Mouse (Mus musculus): ENCODE measurements around the gene Vmn2r79. TPM values are rescaled to one million over a fixed set of nuclear protein-coding genes. Genes with fewer than 3 reads are reported as not detected.
"Not testable (repeated sequence)": the region's sequence is repeated elsewhere in the genome, so short reads cannot be mapped to it uniquely, and the experiment has no call there.

The Vmn2r79 gene
- under 1 TPM in 1 of 2 experiments, not detected in 1; 0.04 TPM for total RNA-seq (2021)
- long read RNA-seq, experiment 1, result 0 reads
- long read RNA-seq, experiment 2, result 0 reads

DNA sequence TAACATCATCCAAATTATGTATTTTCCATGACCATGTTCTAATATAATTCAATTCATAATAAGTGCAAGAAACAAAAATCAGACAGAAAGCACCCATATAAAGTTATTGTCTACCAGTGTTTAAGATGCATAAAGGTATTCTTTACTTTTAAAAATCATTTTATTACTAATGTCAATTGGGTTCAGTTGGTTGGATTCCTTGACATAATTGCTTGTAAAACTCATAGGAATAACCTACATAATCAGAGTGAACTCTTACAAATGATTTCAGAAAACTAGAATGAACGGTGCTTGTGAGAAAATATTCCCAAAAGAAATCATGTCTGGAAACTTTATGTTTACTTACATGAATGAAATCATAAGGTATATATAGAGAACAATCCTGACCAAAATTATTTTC, at the start of gene Vmn2r79:
Gene Vmn2r79 (plus strand): TSS at position 301 of the 400 bp plus-strand sequence.
- intact Hi-C loops (cut with DNase I); DNase-seq (ENCODE audit: low spot score in 2 of 2): not testable (repeated sequence)

DNA sequence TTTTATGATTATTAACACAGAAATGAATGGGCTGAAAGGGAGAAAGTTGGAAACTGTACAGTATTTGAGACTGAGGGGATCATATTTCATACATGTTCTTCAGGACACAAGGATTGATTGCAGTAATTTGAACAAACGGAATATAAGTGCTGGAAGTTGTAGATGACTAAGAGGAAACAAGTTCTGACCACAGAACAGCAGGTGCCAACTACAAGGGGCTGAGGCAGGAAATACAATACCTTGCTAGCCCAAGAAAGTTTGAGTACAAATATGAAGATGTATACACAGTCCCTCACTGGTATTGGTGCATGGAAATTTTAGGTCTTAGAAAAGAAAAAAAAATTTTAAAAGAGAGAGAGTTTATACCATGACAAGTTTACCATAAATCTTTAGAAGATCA, 1.2 kb upstream of the Vmn2r79 start:
- intact Hi-C loops (cut with DNase I), result no loop called here
- DNase-seq (ENCODE audit: low spot score in 2 of 2), result no peak

DNA sequence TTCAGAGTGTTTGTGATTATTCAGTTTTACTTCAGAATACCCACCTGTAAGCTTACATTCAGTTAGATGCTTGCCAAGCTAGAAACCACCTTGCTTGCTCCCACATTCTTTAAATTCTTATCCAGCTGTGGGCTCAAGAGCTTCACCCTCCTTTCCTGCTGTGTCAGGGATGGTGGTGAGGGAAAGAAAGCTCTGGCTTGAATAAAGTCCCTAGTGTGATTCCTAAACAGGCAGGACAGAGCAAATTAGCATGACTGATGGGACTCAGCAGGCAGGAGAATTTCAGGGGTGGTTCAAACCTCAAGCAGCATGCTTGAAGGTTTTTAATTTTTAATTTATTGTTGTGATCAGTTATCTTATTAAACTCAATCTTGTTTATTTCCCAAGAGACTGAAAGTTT, 30.6 kb downstream of the Vmn2r79 start:
- intact Hi-C loops (cut with DNase I); DNase-seq (ENCODE audit: low spot score in 2 of 2): not testable (repeated sequence)

DNA sequence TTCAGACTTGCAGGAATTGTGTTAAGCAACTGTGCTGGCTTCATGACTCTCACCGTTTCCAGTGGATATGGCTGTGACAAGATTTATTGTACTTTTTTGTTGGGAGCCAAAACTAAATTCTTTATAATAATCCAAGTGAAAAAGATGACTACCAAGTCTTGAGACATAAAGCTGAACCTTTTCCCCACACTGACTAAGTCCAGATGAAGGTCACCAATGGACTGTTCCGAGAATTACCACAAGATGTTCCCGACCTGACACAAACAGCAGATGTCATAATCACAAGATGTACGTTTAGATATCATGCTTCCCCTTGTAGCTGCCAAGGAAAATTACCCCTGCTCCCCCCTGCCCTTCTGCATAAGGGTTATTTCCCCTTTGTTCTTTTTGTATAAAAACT, 67.7 kb downstream of the Vmn2r79 start:
- no peak for DNase-seq (ENCODE audit: low spot score in 2 of 2)
- intact Hi-C loops (cut with DNase I), result no loop called here

Other genes starting within 250 kb of the Vmn2r79 start
- gene Folh1, start 220.2 kb upstream of the Vmn2r79 start, total RNA-seq (2021), result 1 to 10 TPM; 4.7 to 5.1 TPM
- not detected for gene Vmn2r77, start 201.1 kb upstream of the Vmn2r79 start, total RNA-seq (2021)
- gene Vmn2r78, start 81.0 kb upstream of the Vmn2r79 start, total RNA-seq (2021), result not detected
- gene Nox4, start 250.0 kb downstream of the Vmn2r79 start, total RNA-seq (2021), result under 1 TPM; 0.42 to 0.72 TPM

Measured in left cerebral cortex, postnatal 14 days (tissue).